Mouse (Mus musculus) gastrocnemius, adult 18-20 months (tissue): ENCODE results near the gene Degs1. TPM values are rescaled to one million over a fixed set of nuclear protein-coding genes. Genes with fewer than 3 reads are reported as not detected.

Source experiments
- DNase-seq: peaks from one replicate; pipeline ENCODE4 v3.0.0; 2021; ENCODE audit warnings: low spot score
- total RNA-seq, 2 experiments: library from RNA; stranded (reverse); gene quantifications; 2 replicates each; pipeline ENCODE4 v1.2.3; 2021

The Degs1 gene
- total RNA-seq, 2 experiments from 2014 or later: 15.8 to 17.0 TPM

DNA sequence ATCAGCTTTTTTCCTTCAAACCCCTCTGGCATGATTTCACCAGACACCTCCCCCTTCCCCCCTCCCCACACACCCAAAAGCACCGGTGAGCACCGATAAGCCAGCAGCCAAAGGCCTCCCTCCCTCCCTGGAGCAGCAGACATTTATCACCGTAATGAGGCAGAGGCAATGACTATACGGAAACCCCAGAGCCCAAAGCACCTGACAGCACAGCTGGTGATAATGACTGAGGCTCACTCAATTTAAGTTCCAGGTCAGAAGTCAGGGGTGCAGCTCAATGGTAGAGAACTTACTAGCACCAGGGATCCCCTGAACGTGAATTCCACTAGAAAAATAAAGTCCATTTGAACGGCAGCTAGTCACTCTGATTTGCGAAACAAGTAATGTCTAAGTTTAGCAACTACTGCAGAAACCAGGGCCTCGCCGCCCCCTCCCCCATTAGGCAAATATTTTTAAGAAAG is 1.3 kb downstream of the Degs1 start:
- DNase-seq: no peak

DNA sequence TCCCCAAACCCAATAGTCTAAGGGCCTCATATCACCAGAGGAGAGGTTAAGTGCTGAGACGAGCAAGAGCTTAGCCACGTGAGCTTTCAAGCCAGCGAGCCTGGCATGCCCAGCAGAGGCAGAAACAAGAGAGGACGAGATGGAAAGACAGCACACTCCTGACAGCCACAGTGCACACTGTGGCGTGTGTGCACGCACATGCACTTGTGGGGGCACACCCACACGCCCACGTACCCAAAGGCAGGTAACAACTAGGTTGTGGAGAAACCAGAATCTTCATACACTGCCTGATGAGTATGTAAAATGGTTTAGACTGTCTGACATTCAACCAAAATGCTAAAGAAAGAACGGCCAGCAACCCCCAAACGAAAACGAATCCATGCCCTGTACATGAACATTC is 2.0 kb downstream of the Degs1 start:
- DNase-seq: no peak

DNA sequence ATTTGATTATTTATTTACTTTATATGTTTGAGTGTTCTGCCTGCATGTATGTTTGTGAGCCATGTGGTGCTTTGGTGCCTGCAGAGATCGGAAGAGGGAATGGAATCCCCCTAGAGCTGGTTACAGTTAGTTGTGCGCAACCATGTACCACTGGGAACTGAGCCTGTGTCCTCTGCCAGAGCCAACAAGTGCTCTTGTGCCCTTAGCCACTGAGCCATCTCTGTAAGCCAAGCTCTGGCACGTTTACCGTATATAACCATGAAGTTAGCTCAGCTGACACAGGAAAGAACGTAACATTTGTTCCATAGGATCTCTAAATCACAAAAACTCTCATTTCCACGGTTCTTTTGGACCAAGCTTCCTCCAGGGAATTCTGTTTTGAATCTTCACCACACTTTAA is 2.6 kb downstream of the Degs1 start:
- DNase-seq: no peak

- DNase-seq: no peak
These were observed 3.2 kb downstream of the Degs1 start for GRCm38 (mm10) chr1:182279436-182279835.

DNA sequence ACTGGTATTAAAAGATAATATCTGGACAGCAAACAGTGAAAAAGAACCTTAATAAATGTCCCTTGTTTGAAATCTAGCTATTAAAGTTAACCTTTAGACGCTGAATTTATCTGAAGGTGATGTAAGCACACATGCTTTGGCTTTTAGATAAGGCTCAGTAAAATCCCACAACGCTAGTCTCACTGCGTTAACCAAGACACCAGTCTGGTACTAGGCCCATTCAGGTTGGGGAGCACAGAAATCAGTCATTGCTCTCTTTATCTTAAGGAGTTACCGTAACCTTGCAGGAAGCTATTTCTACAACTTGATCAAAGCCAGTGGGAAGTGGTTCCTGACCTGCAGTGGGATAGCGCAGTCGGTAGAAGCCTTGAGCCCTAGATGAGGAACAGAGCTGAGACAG is 7.5 kb downstream of the Degs1 start:
- no peak for DNase-seq

DNA sequence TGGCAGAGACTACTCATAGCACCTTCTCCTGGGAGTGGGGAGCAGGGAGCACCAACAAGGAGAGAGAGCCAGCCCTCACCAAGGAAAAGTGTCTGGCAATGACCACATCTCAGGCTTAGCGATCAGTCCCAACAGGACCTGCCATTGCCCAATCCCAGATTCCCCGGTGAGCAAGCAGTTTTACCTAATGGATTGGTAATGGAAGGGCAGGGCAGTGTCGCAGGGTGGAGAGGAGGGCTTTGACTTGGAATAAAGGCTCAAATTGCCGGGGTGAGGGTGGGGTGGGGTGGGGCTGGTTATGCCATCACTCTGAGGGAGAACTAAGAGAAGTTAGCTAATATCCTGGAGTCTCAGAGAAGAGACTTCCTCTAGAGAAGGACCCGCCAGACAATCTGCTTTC is 11.0 kb downstream of the Degs1 start:
- DNase-seq: no peak

- no peak for DNase-seq
These were observed 11.5 kb downstream of the Degs1 start for GRCm38 (mm10) chr1:182271130-182271529.

DNA sequence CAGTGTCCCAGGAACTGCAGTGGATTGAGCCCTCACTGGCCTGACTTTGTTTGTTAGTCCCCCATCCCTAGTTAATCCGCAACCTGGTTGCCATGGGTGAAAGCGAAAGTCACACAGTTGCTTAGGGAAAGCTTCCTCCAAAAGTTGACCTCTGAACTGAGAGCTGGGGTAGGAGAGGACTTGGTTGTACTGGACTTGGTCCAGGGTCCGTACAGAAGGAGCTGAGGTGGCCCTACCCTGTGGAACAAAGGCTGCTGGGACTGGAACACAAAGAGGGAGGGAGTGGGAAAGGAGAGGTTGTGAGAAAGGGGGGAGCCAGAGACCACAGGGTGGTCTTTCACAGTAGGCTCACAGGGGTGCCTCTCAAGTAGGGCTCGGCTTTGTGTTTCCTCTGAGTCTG is 14.3 kb downstream of the Degs1 start:
- DNase-seq: no peak

DNA sequence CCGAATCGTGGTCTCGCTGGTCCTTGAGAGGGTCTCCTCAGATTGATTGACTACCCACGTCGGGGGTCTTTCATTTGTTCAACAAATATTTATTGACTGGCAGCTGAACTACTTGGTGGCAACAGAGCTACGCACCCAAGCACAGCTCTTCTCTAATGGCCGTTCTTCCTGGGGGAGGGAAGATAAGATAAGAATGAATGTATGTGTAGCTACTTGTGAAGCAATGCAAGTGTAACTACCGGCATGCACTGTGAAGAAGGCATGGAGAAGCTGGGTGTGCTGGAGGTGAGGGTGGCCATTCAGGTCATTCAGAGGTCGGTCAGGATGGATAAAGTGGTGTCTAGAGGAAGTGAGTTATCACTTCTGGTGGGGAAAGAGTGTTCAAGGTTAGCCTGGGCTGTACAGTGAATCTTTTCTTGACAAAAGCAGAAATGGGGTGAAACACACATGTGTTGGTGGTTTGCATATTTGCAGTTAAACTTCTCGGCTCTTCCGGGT is 16.5 kb downstream of the Degs1 start:
- DNase-seq: no peak

DNA sequence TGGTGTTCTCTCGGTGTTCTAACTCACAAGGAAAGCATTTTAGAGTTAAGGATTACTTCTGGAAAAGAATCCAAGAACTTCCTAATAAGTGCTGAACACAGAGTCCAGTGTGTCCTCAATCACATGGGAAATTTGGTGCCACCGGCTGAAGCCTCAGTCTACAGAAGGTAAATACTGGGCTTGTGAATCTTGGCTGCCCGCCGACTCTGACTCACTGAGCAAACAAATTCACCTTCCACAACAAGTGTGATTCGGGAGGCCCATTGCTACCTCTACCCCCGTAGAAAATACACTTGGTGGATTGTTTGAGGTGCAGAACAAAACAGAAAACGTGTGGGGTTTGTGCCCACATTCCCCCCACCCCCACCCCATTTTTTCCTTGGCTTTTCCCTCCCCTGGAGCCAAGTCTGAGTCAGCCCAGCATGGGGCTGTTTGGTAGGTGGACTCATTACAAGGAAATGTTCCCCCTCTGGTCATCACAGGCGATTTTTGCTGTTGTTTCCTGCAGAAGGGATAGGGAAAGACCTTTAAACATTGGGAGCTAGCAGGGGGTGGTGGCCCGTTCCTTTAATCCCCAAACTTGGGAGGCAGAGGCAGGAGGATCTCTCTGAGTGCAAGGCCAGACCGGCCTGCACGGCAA is 26.4 kb downstream of the Degs1 start:
- no peak for DNase-seq

DNA sequence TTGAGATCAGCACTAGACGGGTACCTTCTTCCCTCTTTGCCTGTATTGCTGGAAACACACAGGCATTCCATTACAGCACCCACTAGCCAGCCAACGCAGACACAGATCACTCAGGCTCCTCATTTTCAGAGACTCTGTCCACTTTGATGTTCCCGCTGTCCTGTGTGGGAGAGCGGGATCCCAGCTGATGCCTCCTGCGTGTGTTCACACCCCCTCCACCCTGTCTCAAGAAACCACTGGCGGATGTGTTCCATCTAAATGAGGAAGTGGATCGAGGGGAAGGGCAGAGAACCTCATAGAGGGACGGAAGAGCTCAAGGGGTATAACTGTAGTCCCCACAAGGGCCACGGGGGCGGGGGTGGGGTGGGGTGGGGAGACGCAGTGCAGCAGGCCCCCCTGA is 27.6 kb downstream of the Degs1 start:
- DNase-seq: no peak

- no peak for DNase-seq
These were observed 28.0 kb downstream of the Degs1 start for GRCm38 (mm10) chr1:182254618-182255017.

DNA sequence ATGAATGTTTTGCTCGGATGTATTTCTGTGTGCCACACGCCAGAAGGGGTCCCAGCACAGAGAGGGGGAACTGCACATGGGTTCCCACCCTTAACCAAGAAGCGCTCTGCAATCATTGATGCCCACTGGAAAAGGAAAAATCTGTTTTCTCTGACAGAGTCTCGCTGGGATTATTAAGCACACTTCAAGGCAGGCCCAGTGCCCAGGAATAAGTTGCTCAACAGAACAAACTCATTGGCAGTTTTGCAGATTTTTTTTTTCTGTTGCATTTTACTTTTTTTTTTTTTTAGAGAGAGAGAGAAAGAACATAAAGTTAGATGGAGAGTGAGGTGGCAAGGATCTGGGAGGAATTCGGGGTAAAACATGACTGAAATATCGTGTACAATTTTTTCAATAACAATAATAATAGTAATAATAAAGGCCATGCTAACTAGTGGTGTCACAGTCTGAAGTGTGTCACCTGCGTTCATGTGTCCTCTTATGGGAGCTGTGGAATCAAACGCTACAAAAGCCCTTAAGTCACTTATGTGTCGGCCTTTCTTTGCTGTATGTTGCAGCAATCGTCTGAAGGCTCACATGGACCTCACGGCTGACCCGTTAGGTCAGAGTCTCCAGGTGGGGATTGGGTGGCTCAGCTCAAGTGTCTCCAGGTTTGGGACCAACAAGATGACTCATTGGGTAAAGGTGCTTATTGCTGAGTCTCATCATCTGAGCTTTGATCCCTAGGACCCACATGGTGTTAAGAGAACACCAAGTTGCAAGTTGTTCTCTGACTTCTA is 28.7 kb downstream of the Degs1 start:
- DNase-seq: no peak

- no peak for DNase-seq
These were observed 30.0 kb downstream of the Degs1 start for GRCm38 (mm10) chr1:182252534-182253171.

- DNase-seq: no peak
These were observed 31.9 kb downstream of the Degs1 start for GRCm38 (mm10) chr1:182250734-182251133.

GRCm38 (mm10) chr1:182249298-182249697 is 33.3 kb downstream of the Degs1 start:
- no peak for DNase-seq

DNA sequence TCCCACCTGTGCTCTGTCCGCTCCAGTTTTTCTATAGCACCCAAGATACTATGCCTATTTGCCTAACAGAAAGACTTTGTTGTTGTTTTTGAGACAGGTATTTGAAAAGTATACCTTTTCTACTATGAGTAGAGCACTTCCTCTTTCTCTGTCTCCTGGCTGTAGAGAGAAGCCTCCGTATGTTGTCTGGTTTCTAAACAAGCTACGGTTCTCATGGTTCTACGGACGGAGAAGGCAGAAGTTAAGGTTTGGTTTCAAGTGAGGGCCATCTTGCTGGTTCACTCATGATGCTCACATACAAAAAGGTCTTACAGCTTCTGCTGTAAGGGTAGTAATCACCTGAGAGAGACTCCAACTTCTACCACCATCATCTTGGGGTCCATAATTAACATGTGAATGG is 37.6 kb downstream of the Degs1 start:
- DNase-seq: no peak

GRCm38 (mm10) chr1:182238056-182238703 is 44.4 kb downstream of the Degs1 start:
- no peak for DNase-seq

DNA sequence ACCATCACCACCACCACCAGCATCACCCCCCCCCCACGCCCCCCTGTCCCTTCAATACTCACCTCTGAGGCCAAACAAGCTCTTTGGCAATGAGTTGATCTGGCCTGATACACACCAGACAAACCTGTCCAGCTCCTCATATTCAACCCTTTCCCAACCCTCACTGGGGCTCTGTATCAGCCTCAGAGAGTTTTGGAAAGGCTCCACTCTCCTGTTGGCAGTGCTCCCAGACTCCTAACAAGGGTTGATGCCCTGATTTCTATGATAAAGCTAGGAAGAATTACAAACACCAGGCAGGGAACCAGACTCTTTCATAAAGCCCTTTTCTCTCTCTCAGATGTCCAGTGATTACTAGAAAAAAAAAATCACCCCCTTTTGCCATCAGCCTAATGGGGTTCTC is 45.2 kb downstream of the Degs1 start:
- no peak for DNase-seq

DNA sequence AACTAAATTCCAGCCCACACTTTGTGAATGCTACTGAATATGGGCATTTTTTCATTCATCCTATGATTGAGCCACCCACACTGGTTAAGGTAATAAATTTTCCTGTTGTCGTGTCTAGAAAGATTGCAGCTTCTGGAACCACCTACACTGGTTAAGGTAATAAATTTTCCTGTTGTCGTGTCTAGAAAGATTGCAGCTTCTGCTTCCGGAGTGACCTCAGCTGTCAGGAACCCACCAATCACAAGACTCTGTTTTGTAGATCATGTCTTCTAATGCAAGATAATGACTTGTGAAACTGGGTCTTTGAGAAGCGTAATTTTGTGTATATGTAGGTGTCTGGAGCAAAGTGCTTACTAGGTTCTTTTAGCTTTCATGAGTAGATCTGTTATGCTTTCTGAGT is 47.4 kb downstream of the Degs1 start:
- DNase-seq: no peak

DNA sequence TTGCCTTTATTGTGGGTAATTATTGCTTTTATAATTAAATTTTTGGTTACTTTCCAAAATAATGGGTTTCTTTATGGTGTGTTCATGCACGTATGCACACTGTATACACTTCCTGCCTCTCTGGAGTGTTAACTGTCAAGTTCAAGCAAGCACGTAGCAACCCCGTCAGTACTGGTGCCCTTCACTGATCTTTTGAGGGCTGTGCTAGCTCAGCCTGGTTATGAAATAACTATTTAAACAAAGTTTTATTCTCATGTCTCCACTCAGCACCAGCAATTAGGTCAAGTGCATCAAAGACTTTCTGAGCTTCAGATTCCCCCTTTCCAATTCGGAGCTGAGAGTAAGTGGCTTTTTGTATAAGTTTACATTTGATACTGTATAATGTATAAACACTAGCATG is 53.2 kb downstream of the Degs1 start:
- DNase-seq: no peak
